Mouse (Mus musculus) cerebellum, adult 2 months (tissue): ENCODE data around the gene Acox1. TPM values are rescaled to one million over a fixed set of nuclear protein-coding genes. Genes with fewer than 3 reads are reported as not detected.

Experiments used
- DNase-seq, 2 experiments: peaks; one replicate each; pipeline ENCODE4 v3.0.0; 2021
- H3K27ac ChIP-seq: fragments of 200-500 bp; 2 replicates; pipeline ENCODE4 v1.5.1; 2012; ENCODE audit warnings: low read length, control low read depth, inconsistent platforms; ENCODE audit not compliant: insufficient read depth
- H3K27me3 ChIP-seq: fragments of 200-500 bp; 2 replicates; pipeline ENCODE4 v1.6.1; 2012; ENCODE audit warnings: inconsistent platforms, mild to moderate bottlenecking, low read length, moderate library complexity; ENCODE audit not compliant: control insufficient read depth, insufficient read depth
- H3K4me1 ChIP-seq: fragments of 200-500 bp; 2 replicates; pipeline ENCODE4 v1.6.1; 2011; ENCODE audit warnings: low read length; ENCODE audit not compliant: control insufficient read depth, insufficient read depth
- H3K4me3 ChIP-seq: fragments of 200-500 bp; replicated peaks from 2 replicates; pipeline ENCODE3; 2011; ENCODE audit warnings: mild to moderate bottlenecking, low read depth, low read length, control low read depth; ENCODE audit not compliant: insufficient read depth
- CTCF ChIP-seq: fragments of 200-500 bp; IDR thresholded peaks from 2 replicates; pipeline ENCODE4 v1.5.1; 2011; ENCODE audit warnings: low read depth, mild to moderate bottlenecking, control low read depth, low read length, moderate library complexity, borderline replicate concordance; ENCODE audit not compliant: insufficient read depth
- POLR2A ChIP-seq: fragments of 200-500 bp; IDR thresholded peaks from 2 replicates; pipeline ENCODE4 v1.6.1; 2011; ENCODE audit warnings: low read length, control low read depth, borderline replicate concordance; ENCODE audit not compliant: insufficient read depth
- WGBS: fragments of 180-500 bp; shearing (Covaris S2); methylation state at CpG from one replicate; pipeline ENCODE4 v1.1.7; 2018; 5-methylcytosine and 5-hydroxymethylcytosine counted together
- polyA plus RNA-seq: library from polyadenylated mRNA; depleted of rRNA; stranded (reverse); fragments of >200 nt; gene quantifications from 2 replicates; pipeline ENCODE4 v1.2.3, GENCODE M21; 2012

Acox1 gene
- polyA plus RNA-seq, 1 experiment: 107 TPM

GRCm38 (mm10) chr11:116209257-116209656, 10.4 kb upstream of the Acox1 start:
- no peak for DNase-seq
- no peak overlapping the region for H3K4me3 ChIP-seq
- 80% methylated on average over 8 of the region's 8 CpGs for WGBS
- no peak for TF ChIP-seq POLR2A
- no peak for TF ChIP-seq CTCF
- H3K27me3 ChIP-seq: no peaks in the 10 kb centered on the region
- no peak overlapping the region for H3K27ac ChIP-seq
- no peaks in the 10 kb centered on the region for H3K4me1 ChIP-seq

- WGBS: 83% methylated on average over 3 of the region's 3 CpGs
- Histone ChIP-seq H3K27me3 (no peaks in the 10 kb centered on the region), H3K4me1 (no peaks in the 10 kb centered on the region), H3K27ac (no peak overlapping the region), H3K4me3 (no peak overlapping the region)
- no peak for DNase-seq
- no peak for TF ChIP-seq CTCF
Observed at GRCm38 (mm10) chr11:116208660-116209059, 9.8 kb upstream of the Acox1 start.

GRCm38 (mm10) chr11:116206678-116207077, 7.8 kb upstream of the Acox1 start:
- TF ChIP-seq CTCF: no peak
- no peak for TF ChIP-seq POLR2A
- no peaks in the 10 kb centered on the region for H3K27me3 ChIP-seq
- H3K27ac ChIP-seq: no peak overlapping the region
- 59% methylated on average over 4 of the region's 4 CpGs for WGBS
- H3K4me3 ChIP-seq: no peak overlapping the region
- H3K4me1 ChIP-seq: no peaks in the 10 kb centered on the region
- DNase-seq: no peak

- H3K4me1 ChIP-seq: no peaks in the 10 kb centered on the region
- TF ChIP-seq CTCF (no peak), POLR2A (no peak)
- no peaks in the 10 kb centered on the region for H3K27me3 ChIP-seq
- no peak overlapping the region for H3K27ac ChIP-seq
- H3K4me3 ChIP-seq: no peak overlapping the region
- no peak for DNase-seq
- 95% methylated on average over 3 of the region's 3 CpGs for WGBS
Observed at GRCm38 (mm10) chr11:116203150-116203549, 4.3 kb upstream of the Acox1 start.

GRCm38 (mm10) chr11:116201151-116201550, 2.3 kb upstream of the Acox1 start:
- DNase-seq: no peak
- Histone ChIP-seq H3K27ac (no peak overlapping the region), H3K4me3 (no peak overlapping the region), H3K4me1 (no peaks in the 10 kb centered on the region; the same call in 1 of the 2 replicates), H3K27me3 (no peaks in the 10 kb centered on the region)
- WGBS: 99% methylated on average over 2 of the region's 2 CpGs
- TF ChIP-seq CTCF (no peak), POLR2A (no peak)

- H3K27me3 ChIP-seq: no peaks in the 10 kb centered on the region
- DNase-seq: no peak
- peak overlapping the region; percentile 83 for H3K4me3 ChIP-seq
- peak overlapping the region; percentile 58 for H3K27ac ChIP-seq
- TF ChIP-seq POLR2A: no peak
- no peak for TF ChIP-seq CTCF
- H3K4me1 ChIP-seq: no peaks in the 10 kb centered on the region; the same call in 1 of the 2 replicates
- 14% methylated on average over 13 of the region's 13 CpGs for WGBS
Observed at GRCm38 (mm10) chr11:116198132-116198531, 713 bp downstream of the Acox1 start.

GRCm38 (mm10) chr11:116197584-116197906, 1.3 kb downstream of the Acox1 start:
- H3K27me3 ChIP-seq: no peaks in the 10 kb centered on the region
- no peak for DNase-seq
- no peak overlapping the region for H3K27ac ChIP-seq
- H3K4me3 ChIP-seq: peak overlapping the region; percentile 15
- H3K4me1 ChIP-seq: no peaks in the 10 kb centered on the region; the same call in 1 of the 2 replicates
- 80% methylated on average over 6 of the region's 6 CpGs for WGBS
- TF ChIP-seq CTCF: no peak
- no peak for TF ChIP-seq POLR2A

GRCm38 (mm10) chr11:116196866-116197583, 1.8 kb downstream of the Acox1 start:
- TF ChIP-seq CTCF: no peak
- no peak for TF ChIP-seq POLR2A
- Histone ChIP-seq H3K27me3 (no peaks in the 10 kb centered on the region), H3K4me1 (no peaks in the 10 kb centered on the region; the same call in 1 of the 2 replicates), H3K27ac (no peak overlapping the region), H3K4me3 (no peak overlapping the region)
- DNase-seq: no peak
- WGBS: 93% methylated on average over 18 of the region's 18 CpGs
